Mouse (Mus musculus): ENCODE results near the gene Slc38a10. TPM values are rescaled to one million over a fixed set of nuclear protein-coding genes. Genes with fewer than 3 reads are reported as not detected.

The Slc38a10 gene
- total RNA-seq, 2 experiments from 2014 or later, result 17.1 to 17.2 TPM

DNA sequence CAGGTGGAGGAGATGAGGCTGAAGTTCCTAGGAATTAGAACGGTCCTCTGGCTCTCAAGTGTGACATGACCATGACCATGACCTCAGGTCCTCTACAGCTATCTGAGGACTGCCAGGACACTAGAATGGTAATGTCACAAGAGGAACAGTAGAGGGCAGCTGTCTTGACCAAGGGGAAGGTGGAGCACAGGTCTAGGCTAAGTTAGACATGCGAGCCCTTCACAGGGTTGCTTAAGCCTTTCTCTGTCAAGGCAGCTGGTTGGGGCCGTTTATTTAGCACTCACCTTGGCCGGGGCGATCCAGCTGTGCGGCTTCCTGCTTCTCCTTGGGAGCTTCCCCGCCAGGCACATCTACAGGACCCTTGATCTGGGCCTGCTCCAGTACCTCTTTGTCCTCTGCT lies 40.6 kb downstream of the Slc38a10 start:
- ATAC-seq (replicated peaks; ENCODE audit: low FRiP score, poor library complexity, severe bottlenecking), result no peak

GRCm38 (mm10) chr11:120109558-120110210 lies 41.5 kb downstream of the Slc38a10 start:
- ATAC-seq (replicated peaks; ENCODE audit: low FRiP score, poor library complexity, severe bottlenecking), result no peak

DNA sequence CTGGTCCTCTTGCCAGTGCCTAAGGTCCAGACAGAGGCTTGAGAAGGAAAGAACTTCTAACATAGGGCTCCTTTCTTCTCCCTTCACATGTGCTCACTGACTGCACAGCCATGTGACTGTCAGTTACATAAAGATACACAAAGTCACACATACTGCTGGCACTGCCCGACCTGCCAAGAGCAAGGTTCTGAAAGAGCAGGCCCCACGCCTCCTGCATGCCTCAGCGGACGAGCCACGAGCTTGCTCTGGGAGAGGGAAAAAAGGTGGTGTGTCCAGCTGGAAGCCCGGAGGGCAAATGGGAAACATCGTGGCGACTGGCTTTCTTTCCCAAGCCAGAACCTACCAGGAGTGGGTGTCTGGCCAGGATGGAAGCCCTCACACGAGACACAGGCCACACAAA lies 43.4 kb downstream of the Slc38a10 start:
- ATAC-seq (replicated peaks; ENCODE audit: low FRiP score, poor library complexity, severe bottlenecking), result no peak

- no peak for ATAC-seq (replicated peaks; ENCODE audit: low FRiP score, poor library complexity, severe bottlenecking)
Measured at GRCm38 (mm10) chr11:120107026-120107425, 44.1 kb downstream of the Slc38a10 start.

DNA sequence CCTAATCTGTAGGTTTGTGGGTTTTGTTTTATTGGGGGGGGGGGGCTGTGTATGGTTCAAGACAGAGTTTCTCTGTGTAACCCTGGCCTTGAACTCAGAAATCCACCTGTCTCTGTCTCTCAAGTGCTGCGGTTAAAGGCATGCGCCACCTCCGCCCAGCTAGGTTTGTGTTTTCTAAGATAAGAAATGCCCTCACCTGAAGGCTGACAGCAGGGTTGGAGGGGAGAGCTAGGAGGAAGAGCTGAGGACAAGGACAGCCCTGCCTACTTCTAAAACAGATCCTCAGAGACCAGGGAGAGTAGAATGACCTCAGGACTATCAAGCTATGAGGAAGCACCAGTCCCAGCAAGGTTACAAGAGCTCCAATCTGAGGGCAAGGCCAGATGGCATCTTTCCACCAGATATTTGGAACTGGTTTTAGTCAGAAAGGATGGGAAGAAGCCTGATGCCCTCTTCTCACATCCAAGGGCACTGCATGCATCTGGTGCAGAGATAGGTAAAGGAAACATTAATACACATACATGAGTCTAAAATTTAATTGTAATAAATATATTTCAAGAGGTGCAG lies 47.6 kb downstream of the Slc38a10 start:
- no peak for ATAC-seq (replicated peaks; ENCODE audit: low FRiP score, poor library complexity, severe bottlenecking)

GRCm38 (mm10) chr11:120101036-120101435 lies 50.1 kb downstream of the Slc38a10 start:
- ATAC-seq (replicated peaks; ENCODE audit: low FRiP score, poor library complexity, severe bottlenecking), result no peak

DNA sequence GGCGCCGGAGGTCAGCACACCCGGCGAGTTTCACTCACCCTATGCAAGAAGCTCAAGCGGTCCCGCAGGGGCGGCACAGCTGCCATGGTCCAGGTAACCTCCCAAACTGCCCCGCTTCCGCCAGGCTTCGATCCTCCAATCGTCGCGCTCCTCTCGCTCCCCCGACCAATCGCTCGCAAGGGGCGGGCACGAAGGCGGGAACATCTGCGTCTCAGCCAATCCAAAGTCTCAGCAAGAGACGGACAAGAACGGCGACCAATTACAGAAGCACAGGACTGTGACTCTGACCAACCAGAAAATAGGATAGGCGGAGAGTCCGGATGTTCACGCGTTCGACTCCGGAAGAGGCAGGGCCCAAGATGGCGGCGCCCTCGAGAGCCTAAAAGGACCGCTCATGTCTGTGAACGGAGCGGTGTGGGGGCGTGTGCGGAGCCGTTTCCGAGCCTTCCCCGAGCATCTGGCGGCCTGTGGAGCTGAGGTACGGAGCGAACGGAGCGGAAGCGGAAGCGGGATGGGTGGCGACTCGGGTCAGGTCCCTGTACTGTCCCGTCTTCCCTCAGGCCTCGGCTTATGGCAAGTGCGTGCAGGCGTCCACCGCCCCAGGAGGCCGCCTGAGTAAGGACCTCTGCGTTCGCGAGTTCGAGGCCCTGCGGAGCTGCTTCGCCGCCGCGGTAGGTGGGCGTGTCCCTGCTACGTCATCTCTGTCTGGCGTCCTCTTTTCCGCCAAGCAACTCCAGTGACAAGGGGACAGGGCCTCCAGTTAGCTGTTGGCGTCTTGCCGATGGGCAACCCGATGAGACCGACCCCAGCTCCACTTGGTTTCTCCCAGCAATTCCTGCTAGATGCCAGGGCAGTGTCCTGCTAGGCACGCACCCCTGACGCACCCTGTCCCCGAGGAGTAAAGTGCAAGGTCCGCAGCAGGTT lies 52.3 kb downstream of the Slc38a10 start, which contains the start of the genes Tepsin and Ndufaf8:
Gene Tepsin, minus strand, starts transcription at position 144 of the 924 bp plus-strand sequence.
Gene Ndufaf8, plus strand, starts transcription at position 341 of the 924 bp plus-strand sequence.
- ATAC-seq (replicated peaks; ENCODE audit: low FRiP score, poor library complexity, severe bottlenecking), result peak; percentile 94

DNA sequence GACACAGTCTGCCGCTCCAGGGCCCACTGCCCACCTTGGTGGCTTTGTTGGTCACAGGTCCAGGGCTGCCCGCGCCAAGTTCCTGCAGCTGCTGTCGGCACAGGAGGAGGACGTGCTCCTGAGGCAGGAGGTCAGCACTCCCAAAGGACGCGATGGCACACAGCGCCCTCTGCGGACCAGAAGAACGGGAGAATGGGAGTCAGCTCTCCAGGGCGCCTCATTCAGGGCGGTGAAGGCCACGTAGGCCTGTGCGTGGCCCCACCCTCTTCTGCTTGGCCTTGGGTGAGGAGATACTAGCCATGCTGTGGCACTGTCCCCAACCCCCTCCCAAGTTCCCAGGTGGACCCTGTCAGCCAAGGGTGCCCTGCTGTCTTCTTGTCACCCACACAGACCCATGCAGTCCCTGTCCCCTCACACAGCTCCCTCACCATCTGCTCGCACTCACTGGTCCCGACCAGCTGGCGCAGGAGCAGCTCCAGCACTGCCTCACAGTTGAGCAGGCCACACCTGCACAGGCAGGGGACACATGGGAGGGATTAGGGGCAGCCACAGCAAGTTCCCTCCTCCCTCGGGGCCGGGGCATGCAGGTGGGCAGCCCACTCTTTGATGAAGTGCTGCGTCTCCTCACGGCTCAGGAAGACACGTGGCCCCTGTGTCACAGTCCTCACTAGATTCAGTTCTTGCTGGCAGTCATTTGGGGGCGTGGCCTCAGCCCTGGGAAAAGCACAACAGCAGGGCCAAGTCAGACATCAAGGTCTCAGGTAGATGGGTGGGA lies 58.1 kb downstream of the Slc38a10 start:
- ATAC-seq (replicated peaks; ENCODE audit: low FRiP score, poor library complexity, severe bottlenecking), result no peak

GRCm38 (mm10) chr11:120090661-120091060 lies 60.5 kb downstream of the Slc38a10 start:
- no peak for ATAC-seq (replicated peaks; ENCODE audit: low FRiP score, poor library complexity, severe bottlenecking)

GRCm38 (mm10) chr11:120086702-120087152 lies 64.4 kb downstream of the Slc38a10 start, which contains the start of gene Cep131:
TSS of gene Cep131 (minus strand) at chr11:120086827.
- peak; percentile 97 for ATAC-seq (replicated peaks; ENCODE audit: low FRiP score, poor library complexity, severe bottlenecking)

- ATAC-seq (replicated peaks; ENCODE audit: low FRiP score, poor library complexity, severe bottlenecking), result 0 out of 2 replicates have a peak, but pooled peaks have one; percentile 16
Measured at GRCm38 (mm10) chr11:120085891-120086627, 65.1 kb downstream of the Slc38a10 start.

DNA sequence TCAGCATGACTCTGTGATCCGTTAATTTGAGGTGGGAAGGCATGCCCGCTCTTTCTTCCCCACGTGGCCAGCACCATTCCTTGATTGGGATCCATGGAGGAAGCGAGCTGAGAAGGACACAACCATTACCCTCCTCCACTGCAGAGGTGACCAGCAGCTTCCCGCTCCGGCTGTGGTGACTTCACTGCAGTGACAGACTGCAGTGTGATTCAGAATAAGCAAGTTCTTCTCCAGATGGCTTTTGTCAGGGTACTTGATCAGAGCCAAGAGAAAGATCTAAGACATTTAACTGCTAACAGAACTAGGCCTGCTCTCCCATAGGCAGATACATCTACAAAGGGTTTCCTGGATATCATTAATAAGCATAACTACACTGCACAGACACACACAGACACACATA lies 70.9 kb downstream of the Slc38a10 start:
- no peak for ATAC-seq (replicated peaks; ENCODE audit: low FRiP score, poor library complexity, severe bottlenecking)

DNA sequence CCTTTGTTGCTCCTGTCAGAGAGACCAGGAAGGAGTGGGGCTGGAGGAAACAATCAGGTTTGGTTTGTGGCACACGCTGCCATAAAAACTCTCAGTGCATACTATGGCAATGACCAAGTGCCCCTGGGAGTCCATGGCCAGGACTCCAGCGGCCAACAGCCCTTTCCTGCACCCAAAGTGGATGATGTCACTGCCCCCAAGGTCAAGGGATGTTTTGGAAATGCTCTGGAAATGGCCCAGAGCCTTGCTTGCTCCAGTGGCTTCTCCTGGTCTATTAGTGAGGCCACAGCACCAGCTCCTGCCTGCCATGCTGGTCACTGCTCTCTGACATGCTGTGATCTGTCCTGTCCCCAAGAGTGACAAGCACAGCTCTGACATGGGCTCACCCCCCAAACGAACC lies 75.0 kb downstream of the Slc38a10 start:
- ATAC-seq (replicated peaks; ENCODE audit: low FRiP score, poor library complexity, severe bottlenecking), result no peak

DNA sequence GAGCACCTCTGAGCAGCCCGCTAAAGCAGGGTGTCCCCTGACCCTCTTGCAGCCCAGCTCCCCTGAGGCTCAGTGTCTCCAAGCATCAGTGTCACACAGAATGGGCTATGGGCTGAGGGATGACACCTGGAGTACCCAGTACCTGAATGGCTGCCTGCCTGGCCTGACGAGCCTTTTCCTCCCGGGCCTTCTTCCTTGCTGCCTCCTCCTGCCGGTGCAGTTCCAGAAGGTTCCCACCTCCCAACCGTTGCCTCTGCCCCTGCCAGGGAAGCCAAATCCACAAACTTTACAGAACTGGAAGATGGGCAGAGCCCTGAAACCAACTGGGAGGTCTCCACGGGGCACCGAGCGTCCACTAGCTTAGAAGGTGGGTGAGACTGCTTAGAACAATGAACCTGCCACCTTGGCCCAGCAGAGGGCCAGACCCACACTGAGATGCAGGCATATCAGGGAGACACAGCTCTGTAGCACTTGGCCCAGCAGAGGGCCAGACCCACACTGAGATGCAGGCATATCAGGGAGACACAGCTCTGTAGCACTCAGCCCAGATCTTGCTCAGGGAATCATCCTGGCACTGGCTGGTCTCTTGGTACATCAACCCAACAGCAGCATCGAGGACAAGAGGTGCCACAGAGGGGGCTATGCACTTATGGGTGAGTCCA lies 78.0 kb downstream of the Slc38a10 start:
- ATAC-seq (replicated peaks; ENCODE audit: low FRiP score, poor library complexity, severe bottlenecking), result no peak

- no peak for ATAC-seq (replicated peaks; ENCODE audit: low FRiP score, poor library complexity, severe bottlenecking)
Measured at GRCm38 (mm10) chr11:120071731-120072320, 79.3 kb downstream of the Slc38a10 start.

- ATAC-seq (replicated peaks; ENCODE audit: low FRiP score, poor library complexity, severe bottlenecking), result no peak
Measured at GRCm38 (mm10) chr11:120071065-120071464, 80.1 kb downstream of the Slc38a10 start.

DNA sequence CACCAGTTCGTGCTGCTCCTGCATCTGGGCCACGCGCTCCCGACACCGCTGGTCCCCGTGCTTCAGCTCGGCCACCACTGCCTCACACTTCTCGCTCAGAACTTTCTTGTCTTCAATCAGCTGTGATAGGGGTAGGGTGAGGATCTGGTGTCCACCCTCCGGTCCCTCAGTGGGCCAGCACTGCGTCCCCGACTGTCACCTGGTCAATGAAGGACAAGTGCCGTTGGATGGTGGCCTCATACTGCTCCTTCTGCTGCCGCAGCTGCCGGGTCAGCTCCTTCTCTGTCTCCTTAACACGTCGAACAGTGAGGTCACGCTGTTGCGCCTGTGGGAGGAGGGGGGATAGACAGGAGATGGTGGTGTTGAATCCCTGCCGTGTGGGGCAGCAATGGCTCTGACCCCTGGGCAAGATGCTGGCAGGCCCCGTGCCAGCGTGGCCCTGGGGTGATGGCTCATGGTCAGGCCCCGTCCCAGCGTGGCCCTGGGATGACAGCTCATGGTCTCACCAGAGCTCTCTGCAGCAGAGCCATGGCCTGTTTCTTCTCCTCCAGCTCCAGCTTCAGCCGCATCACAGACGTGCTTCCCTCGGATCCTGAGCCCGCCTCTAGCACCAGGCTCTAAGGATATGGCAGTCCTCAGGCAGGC lies 80.7 kb downstream of the Slc38a10 start:
- ATAC-seq (replicated peaks; ENCODE audit: low FRiP score, poor library complexity, severe bottlenecking), result no peak

DNA sequence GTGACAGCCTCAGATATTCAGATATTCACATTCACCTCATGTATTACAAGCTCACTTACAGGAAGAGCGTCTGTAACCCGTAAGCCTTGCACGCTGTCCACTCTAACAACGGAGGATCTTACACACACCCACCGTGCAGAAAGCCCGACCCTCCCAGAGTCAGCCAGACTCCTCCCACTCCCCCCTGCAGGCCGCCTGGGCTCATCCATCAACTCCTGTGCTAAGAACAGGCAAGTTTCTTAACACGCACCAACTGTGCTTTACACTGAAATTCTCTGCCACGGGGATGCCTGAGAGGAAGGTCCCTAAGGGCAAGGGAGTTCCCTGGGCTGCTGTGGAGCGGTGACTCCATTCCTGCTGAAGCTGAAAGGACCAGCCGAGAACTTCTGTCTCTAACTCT lies 81.9 kb downstream of the Slc38a10 start:
- ATAC-seq (replicated peaks; ENCODE audit: low FRiP score, poor library complexity, severe bottlenecking), result no peak
